Mouse (Mus musculus): ENCODE measurements around the gene Tnrc6c. TPM values are rescaled to one million over a fixed set of nuclear protein-coding genes. Genes with fewer than 3 reads are reported as not detected.

The Tnrc6c gene
- total and polyA plus RNA-seq, 2 experiments from 2014 or later: 19.9 to 71.6 TPM

- WGBS: 0% methylated on average over 21 of the region's 21 CpGs
- peak overlapping the region; percentile 55 for H3K4me3 ChIP-seq (ENCODE audit: low read depth, low read length)
- no peaks in the 10 kb centered on the region for H3K9me3 ChIP-seq (ENCODE audit: low read length)
- peaks cover 7% of the 10 kb centered on the region; the same call in 1 of the 2 replicates for H3K4me1 ChIP-seq (ENCODE audit: insufficient read depth)
- H3K4me2 ChIP-seq (ENCODE audit: low read depth): peak overlapping the region; percentile 96
- no peak overlapping the region for H3K27ac ChIP-seq (ENCODE audit: low read depth, low read length)
- peak overlapping the region; percentile 41 for H3K9ac ChIP-seq
- ATAC-seq (peak; percentile 90), DNase-seq (peak; percentile 76)
- no peaks in the 10 kb centered on the region for H3K36me3 ChIP-seq (ENCODE audit: insufficient read depth)
- H3K27me3 ChIP-seq (ENCODE audit: insufficient read depth, low read length): peaks cover 7% of the 10 kb centered on the region; the same call in 1 of the 2 replicates
- TF ChIP-seq CTCF (IDR thresholded peaks at IDR 0.05; ENCODE audit: low read depth): peak; percentile 70
These were observed 156.4 kb downstream of the Tnrc6c start for GRCm38 (mm10) chr11:117810401-117811046.

Other genes starting within 250 kb of the Tnrc6c start
- gene Gm11733, start 169.9 kb upstream of the Tnrc6c start, total RNA-seq (2014; rRNA removed): 0.14 and 0.23 TPM in 2 replicates
- 0.08 and 0.18 TPM in 2 replicates for gene Gm11733, start 169.9 kb upstream of the Tnrc6c start, polyA plus RNA-seq (2015; fragmentation: Nextera tagmentation; extraction: Ambion mirVana)
- gene Tmc8, start 127.8 kb downstream of the Tnrc6c start, total RNA-seq (2014; rRNA removed): 2.1 and 6.2 TPM in 2 replicates
- gene Tmc8, start 127.8 kb downstream of the Tnrc6c start, polyA plus RNA-seq (2015; fragmentation: Nextera tagmentation; extraction: Ambion mirVana): 0.44 and 0.59 TPM in 2 replicates
- gene Tmc6, start 127.9 kb downstream of the Tnrc6c start, total RNA-seq (2014; rRNA removed): 2.9 and 4.1 TPM in 2 replicates
- 2.3 and 3.2 TPM in 2 replicates for gene Tmc6, start 127.9 kb downstream of the Tnrc6c start, polyA plus RNA-seq (2015; fragmentation: Nextera tagmentation; extraction: Ambion mirVana)
- gene 6030468B19Rik, start 143.4 kb downstream of the Tnrc6c start, total RNA-seq (2014; rRNA removed): not detected in 2 replicates
- not detected in 2 replicates for gene 6030468B19Rik, start 143.4 kb downstream of the Tnrc6c start, polyA plus RNA-seq (2015; fragmentation: Nextera tagmentation; extraction: Ambion mirVana)
- gene Gm20708, start 155.4 kb downstream of the Tnrc6c start, total RNA-seq (2014; rRNA removed): 1.5 and 2.0 TPM in 2 replicates
- gene Gm20708, start 155.4 kb downstream of the Tnrc6c start, polyA plus RNA-seq (2015; fragmentation: Nextera tagmentation; extraction: Ambion mirVana): 0.52 and 1.1 TPM in 2 replicates
- gene Syngr2, start 155.4 kb downstream of the Tnrc6c start, total RNA-seq (2014; rRNA removed): 11.8 and 16.9 TPM in 2 replicates
- 14.4 and 15.7 TPM in 2 replicates for gene Syngr2, start 155.4 kb downstream of the Tnrc6c start, polyA plus RNA-seq (2015; fragmentation: Nextera tagmentation; extraction: Ambion mirVana)
- gene Afmid, start 171.6 kb downstream of the Tnrc6c start, total RNA-seq (2014; rRNA removed): 3.6 and 3.8 TPM in 2 replicates
- 7.4 and 8.8 TPM in 2 replicates for gene Afmid, start 171.6 kb downstream of the Tnrc6c start, polyA plus RNA-seq (2015; fragmentation: Nextera tagmentation; extraction: Ambion mirVana)
- gene Tk1, start 171.8 kb downstream of the Tnrc6c start, total RNA-seq (2014; rRNA removed): 10.3 and 29.8 TPM in 2 replicates
- gene Tk1, start 171.8 kb downstream of the Tnrc6c start, polyA plus RNA-seq (2015; fragmentation: Nextera tagmentation; extraction: Ambion mirVana): 11.1 and 12.2 TPM in 2 replicates
- gene Birc5, start 195.0 kb downstream of the Tnrc6c start, total RNA-seq (2014; rRNA removed): 5.7 and 6.2 TPM in 2 replicates
- gene Birc5, start 195.0 kb downstream of the Tnrc6c start, polyA plus RNA-seq (2015; fragmentation: Nextera tagmentation; extraction: Ambion mirVana): 24.9 and 31.4 TPM in 2 replicates
- gene Tmem235, start 206.5 kb downstream of the Tnrc6c start, total RNA-seq (2014; rRNA removed): not detected in 2 replicates
- not detected in 2 replicates for gene Tmem235, start 206.5 kb downstream of the Tnrc6c start, polyA plus RNA-seq (2015; fragmentation: Nextera tagmentation; extraction: Ambion mirVana)
- gene Tha1, start 219.2 kb downstream of the Tnrc6c start, total RNA-seq (2014; rRNA removed): 5.9 and 8.2 TPM in 2 replicates
- gene Tha1, start 219.2 kb downstream of the Tnrc6c start, polyA plus RNA-seq (2015; fragmentation: Nextera tagmentation; extraction: Ambion mirVana): 2.6 and 2.9 TPM in 2 replicates